Mouse (Mus musculus) forebrain, embryonic 13.5 days (tissue): ENCODE measurements around the gene Krt35. TPM values are rescaled to one million over a fixed set of nuclear protein-coding genes. Genes with fewer than 3 reads are reported as not detected.

ENCODE experiments used
- ATAC-seq: fragments of 200-750 bp; cut with Nextera tagmentation; 2 replicates; pipeline ENCODE4 v1.8.0; 2017
- H3K27ac ChIP-seq: fragments of 300-500 bp; sonication (generic); 2 replicates; pipeline ENCODE4 v1.5.1; 2015; ENCODE audit warnings: inconsistent platforms, mild to moderate bottlenecking, moderate library complexity
- H3K27me3 ChIP-seq: fragments of 300-500 bp; sonication (generic); 2 replicates; pipeline ENCODE4 v1.6.1; 2015; ENCODE audit warnings: mild to moderate bottlenecking, inconsistent platforms
- H3K36me3 ChIP-seq: fragments of 300-500 bp; sonication (generic); 2 replicates; pipeline ENCODE4 v1.6.1; 2015; ENCODE audit warnings: mild to moderate bottlenecking, inconsistent platforms; ENCODE audit not compliant: poor library complexity, severe bottlenecking
- H3K4me1 ChIP-seq: fragments of 300-500 bp; sonication (generic); 2 replicates; pipeline ENCODE4 v1.6.1; 2015; ENCODE audit warnings: inconsistent platforms
- H3K4me2 ChIP-seq: fragments of 300-500 bp; sonication (generic); 2 replicates; pipeline ENCODE4 v1.6.1; 2015; ENCODE audit warnings: inconsistent platforms, mild to moderate bottlenecking, moderate library complexity
- H3K4me3 ChIP-seq: fragments of 300-500 bp; sonication (generic); 2 replicates; pipeline ENCODE4 v1.5.1; 2015; ENCODE audit warnings: mild to moderate bottlenecking, inconsistent platforms
- H3K9ac ChIP-seq: fragments of 300-500 bp; sonication (generic); 2 replicates; pipeline ENCODE4 v1.6.1; 2015; ENCODE audit warnings: mild to moderate bottlenecking, inconsistent platforms
- H3K9me3 ChIP-seq: fragments of 300-500 bp; sonication (generic); replicated peaks from 2 replicates; pipeline ENCODE4 v1.6.1; 2016; ENCODE audit warnings: inconsistent platforms
- WGBS: fragments of 180-500 bp; shearing (Covaris S2); methylation state at CpG from one replicate; pipeline ENCODE4 v1.1.7; 2015; 5-methylcytosine and 5-hydroxymethylcytosine counted together
- polyA plus RNA-seq: library from polyadenylated mRNA; unstranded; fragments of >200 nt; fragmentation: Nextera tagmentation; extraction: Ambion mirVana; gene quantifications from 2 replicates; pipeline ENCODE4 v1.2.1, GENCODE M21; 2015

Krt35 gene
- polyA plus RNA-seq, 1 experiment from 2014 or later = not detected

DNA sequence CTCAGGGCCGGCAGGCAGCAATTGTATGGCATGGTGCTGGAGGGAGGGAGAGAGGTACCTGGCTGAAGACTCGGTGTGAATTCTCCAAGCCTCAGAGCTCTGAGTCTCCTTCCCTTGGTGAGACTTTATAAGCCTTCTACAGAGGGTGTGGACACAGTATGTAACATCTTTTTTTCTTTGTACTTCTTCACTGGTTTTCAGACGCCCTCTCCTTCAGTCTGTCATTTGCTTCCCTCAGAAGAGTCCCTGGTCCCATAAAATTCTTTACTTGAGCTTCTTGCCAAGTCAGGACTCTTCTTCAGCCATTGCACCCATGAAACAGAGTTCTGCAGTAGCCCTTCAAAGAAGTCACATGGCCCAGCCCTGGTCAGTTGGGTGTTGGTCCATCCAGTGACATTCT, 45.6 kb downstream of the Krt35 start, which contains the start of gene Krt31:
Gene Krt31 (minus strand): TSS at position 101 of the 400 bp plus-strand sequence.
- H3K27me3 ChIP-seq = no peaks in the 10 kb centered on the region
- WGBS = 83% methylated on average over 3 of the region's 3 CpGs
- ATAC-seq = no peak
- no peaks in the 10 kb centered on the region for H3K9me3 ChIP-seq
- no peak within 1 kb of the TSS for H3K27ac ChIP-seq
- H3K4me2 ChIP-seq = no peak within 1 kb of the TSS
- no peaks in the 10 kb centered on the region for H3K36me3 ChIP-seq
- no peaks in the 10 kb centered on the region for H3K4me1 ChIP-seq
- H3K9ac ChIP-seq = no peak within 1 kb of the TSS
- H3K4me3 ChIP-seq = no peak within 1 kb of the TSS

DNA sequence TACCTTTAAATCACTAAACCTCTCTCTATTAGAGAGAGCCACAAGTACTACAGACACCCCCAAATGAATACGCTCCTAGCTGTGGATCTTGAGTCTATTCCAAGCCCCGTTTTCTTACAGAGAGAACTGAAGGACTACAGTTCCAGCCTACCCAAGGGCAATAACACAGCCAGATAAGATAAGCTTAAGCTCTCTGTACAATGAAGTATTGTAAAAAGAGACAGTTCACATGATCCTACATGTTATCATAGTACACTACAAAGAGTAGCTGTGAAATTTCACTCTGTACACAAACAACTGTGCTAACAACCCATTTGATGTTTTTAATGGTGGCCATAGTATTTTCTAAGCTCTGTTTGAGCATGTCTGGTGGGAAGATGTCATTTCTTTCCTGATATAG, 48.8 kb downstream of the Krt35 start:
- WGBS = 92% methylated on average over 2 of the region's 2 CpGs
- Histone ChIP-seq H3K9ac (no peak overlapping the region), H3K4me1 (no peaks in the 10 kb centered on the region)

DNA sequence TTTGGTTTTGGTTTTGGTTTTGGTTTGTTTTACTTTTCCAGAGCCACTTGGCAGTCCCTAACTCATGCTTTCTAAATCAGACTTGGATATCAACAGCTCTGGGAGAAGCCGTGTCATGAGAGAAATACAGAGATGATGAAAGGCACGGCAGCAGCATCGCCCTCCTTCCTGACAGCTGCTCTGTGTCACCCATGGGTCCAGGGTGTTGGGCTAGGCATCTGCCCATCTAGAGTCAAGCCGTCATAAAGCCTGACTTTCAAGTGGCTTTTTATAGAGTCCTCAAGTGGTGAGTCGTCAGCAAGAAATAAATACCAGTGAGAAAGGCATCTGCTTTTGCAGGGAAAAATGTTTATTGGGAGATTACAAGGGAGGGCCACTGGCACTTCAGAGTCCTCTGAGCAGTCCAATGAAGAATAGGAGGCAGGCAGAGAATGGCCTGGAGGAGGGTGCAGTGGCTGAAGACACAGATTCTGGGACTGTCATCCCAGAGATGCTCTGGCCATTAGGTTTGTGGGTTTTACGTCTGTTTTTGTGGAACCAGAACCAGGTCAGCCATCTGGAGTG, 49.7 kb downstream of the Krt35 start:
- Histone ChIP-seq H3K9me3 (no peaks in the 10 kb centered on the region), H3K4me1 (no peaks in the 10 kb centered on the region), H3K27ac (no peak overlapping the region), H3K4me2 (no peak overlapping the region), H3K4me3 (no peak overlapping the region), H3K36me3 (no peaks in the 10 kb centered on the region), H3K27me3 (no peaks in the 10 kb centered on the region), H3K9ac (no peak overlapping the region)
- ATAC-seq = no peak
- WGBS = 89% methylated on average over 6 of the region's 6 CpGs

More for the DNA sequence above, 48.8 kb downstream of the Krt35 start:
- no peaks in the 10 kb centered on the region for H3K36me3 ChIP-seq
- H3K4me3 ChIP-seq = no peak overlapping the region
- no peak for ATAC-seq
- H3K9me3 ChIP-seq = no peaks in the 10 kb centered on the region
- no peak overlapping the region for H3K27ac ChIP-seq
- no peak overlapping the region for H3K4me2 ChIP-seq
- H3K27me3 ChIP-seq = no peaks in the 10 kb centered on the region

Other genes starting within 250 kb of the Krt35 start
- not detected in 2 replicates for gene Krtap4-16, start 244.6 kb downstream of the Krt35 start, polyA plus RNA-seq
- gene Gm11568, start 238.3 kb downstream of the Krt35 start, polyA plus RNA-seq = not detected in 2 replicates
- gene Gm11559, start 231.8 kb downstream of the Krt35 start, polyA plus RNA-seq = not detected in 2 replicates
- not detected in 2 replicates for gene Krtap9-1, start 222.9 kb downstream of the Krt35 start, polyA plus RNA-seq
- gene Gm11567, start 217.1 kb downstream of the Krt35 start, polyA plus RNA-seq = not detected in 2 replicates
- not detected in 2 replicates for gene Krtap31-1, start 188.3 kb downstream of the Krt35 start, polyA plus RNA-seq
- not detected in 2 replicates for gene Gm11565, start 181.5 kb downstream of the Krt35 start, polyA plus RNA-seq
- not detected in 2 replicates for gene Krtap31-2, start 159.9 kb downstream of the Krt35 start, polyA plus RNA-seq
- not detected in 2 replicates for gene Krtap9-5, start 147.8 kb downstream of the Krt35 start, polyA plus RNA-seq
- gene Krtap29-1, start 117.2 kb downstream of the Krt35 start, polyA plus RNA-seq = not detected in 2 replicates
- gene Krtap16-1, start 109.6 kb downstream of the Krt35 start, polyA plus RNA-seq = not detected in 2 replicates
- not detected in 2 replicates for gene Krtap17-1, start 102.2 kb downstream of the Krt35 start, polyA plus RNA-seq
- gene Krt33a, start 80.0 kb downstream of the Krt35 start, polyA plus RNA-seq = not detected in 2 replicates
- not detected in 2 replicates for gene Krt33b, start 66.4 kb downstream of the Krt35 start, polyA plus RNA-seq
- not detected in 2 replicates for gene Krt34, start 54.7 kb downstream of the Krt35 start, polyA plus RNA-seq
- gene Krt31, start 45.7 kb downstream of the Krt35 start, polyA plus RNA-seq = not detected in 2 replicates
- gene Krt32, start 8.0 kb downstream of the Krt35 start, polyA plus RNA-seq = not detected in 2 replicates
- gene Krt36, start 9.4 kb upstream of the Krt35 start, polyA plus RNA-seq = not detected in 2 replicates
- gene Krt13, start 25.3 kb upstream of the Krt35 start, polyA plus RNA-seq = not detected in 2 replicates
- 0.34 and 0.35 TPM in 2 replicates for gene Krt15, start 39.7 kb upstream of the Krt35 start, polyA plus RNA-seq
- 0.23 and 0.49 TPM in 2 replicates for gene Krt19, start 52.4 kb upstream of the Krt35 start, polyA plus RNA-seq
- gene Krt9, start 97.0 kb upstream of the Krt35 start, polyA plus RNA-seq = not detected in 2 replicates
- gene Krt14, start 111.3 kb upstream of the Krt35 start, polyA plus RNA-seq = 0.13 and 0.38 TPM in 2 replicates
- gene Krt16, start 152.7 kb upstream of the Krt35 start, polyA plus RNA-seq = not detected in 2 replicates
- 0.19 and 0.37 TPM in 2 replicates for gene Krt17, start 164.8 kb upstream of the Krt35 start, polyA plus RNA-seq
- not detected in 2 replicates for gene Krt42, start 173.6 kb upstream of the Krt35 start, polyA plus RNA-seq
- gene Eif1, start 223.6 kb upstream of the Krt35 start, polyA plus RNA-seq = 1,595 and 1,677 TPM in 2 replicates
- gene Gast, start 238.2 kb upstream of the Krt35 start, polyA plus RNA-seq = 0.56 and 0.89 TPM in 2 replicates